Mouse (Mus musculus): ENCODE results near the gene Ly9. TPM values are rescaled to one million over a fixed set of nuclear protein-coding genes. Genes with fewer than 3 reads are reported as not detected.
A peak's percentile ranks its signal among the peaks of the same experiment; 100 is the strongest.

The Ly9 gene
- total RNA-seq (2021), result under 1 TPM; 0.22 to 0.39 TPM

DNA sequence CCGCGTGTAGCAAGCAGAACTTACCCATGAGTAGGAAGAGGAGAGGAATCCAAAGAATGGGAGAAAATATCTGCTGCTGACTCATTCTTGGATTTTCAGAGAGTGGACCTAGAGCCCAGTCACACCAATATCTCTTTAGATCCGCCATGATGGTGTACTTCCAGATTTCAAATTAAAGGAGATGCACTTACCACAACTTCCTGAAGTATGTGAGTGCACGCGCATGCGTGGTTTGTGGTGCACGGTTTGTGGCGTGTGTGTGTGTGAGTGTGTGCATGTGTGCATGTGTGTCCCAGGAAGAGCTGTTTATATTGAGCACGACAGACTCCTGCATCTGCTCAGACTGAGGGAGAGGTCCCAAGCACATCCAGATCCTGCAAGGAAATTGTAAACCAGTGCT is at the start of gene Ly9:
Gene Ly9, minus strand, starts transcription at position 235 of the 400 bp plus-strand sequence.
- DNase-seq (ENCODE audit: low spot score), result no peak
- intact Hi-C loops (cut with DNase I), result no loop called here

DNA sequence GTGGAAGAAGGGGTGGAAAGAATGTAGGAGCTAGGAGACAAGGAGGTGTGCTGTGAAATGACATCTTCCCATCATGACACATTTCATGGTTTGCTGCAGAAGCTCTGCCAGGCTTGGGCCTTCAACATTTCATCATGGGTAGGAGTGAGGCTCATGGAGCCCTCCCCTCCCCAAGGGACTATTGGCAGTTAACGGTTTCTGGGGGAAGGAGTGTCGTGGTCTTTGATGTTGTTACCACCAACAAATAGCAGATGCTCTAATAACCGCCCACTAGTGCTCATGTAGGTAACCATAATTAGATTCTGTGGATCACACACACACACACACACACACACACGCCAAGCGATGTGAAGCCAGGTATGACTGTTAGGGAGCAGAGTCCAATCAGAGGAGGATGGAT is 45.5 kb upstream of the Ly9 start, which contains the start of gene Slamf7:
Gene Slamf7, minus strand, starts transcription at position 302 of the 400 bp plus-strand sequence.
- intact Hi-C loops (cut with DNase I), result no loop called here
- no peak for DNase-seq (ENCODE audit: low spot score)

DNA sequence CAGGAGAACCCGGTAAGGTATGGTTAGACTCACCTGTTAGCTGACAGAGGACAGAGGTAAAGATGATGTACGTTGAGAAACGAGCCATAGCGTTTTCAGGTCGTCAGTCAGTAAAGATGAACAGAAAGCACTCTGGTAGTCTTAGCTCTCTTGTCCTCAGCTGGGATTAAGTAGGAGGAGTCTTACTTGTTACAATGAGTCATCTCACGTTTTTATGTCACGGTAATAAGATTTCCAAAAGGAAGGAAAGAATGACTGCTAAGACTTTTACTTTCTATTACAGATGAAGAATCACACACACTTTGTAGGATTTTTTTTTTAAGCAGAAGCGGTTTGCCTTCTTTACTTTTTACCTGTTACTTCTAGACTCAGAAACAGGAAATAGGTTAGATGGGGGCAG is 41.6 kb upstream of the Ly9 start:
- intact Hi-C loops (cut with DNase I), result no loop called here
- DNase-seq (ENCODE audit: low spot score), result no peak

DNA sequence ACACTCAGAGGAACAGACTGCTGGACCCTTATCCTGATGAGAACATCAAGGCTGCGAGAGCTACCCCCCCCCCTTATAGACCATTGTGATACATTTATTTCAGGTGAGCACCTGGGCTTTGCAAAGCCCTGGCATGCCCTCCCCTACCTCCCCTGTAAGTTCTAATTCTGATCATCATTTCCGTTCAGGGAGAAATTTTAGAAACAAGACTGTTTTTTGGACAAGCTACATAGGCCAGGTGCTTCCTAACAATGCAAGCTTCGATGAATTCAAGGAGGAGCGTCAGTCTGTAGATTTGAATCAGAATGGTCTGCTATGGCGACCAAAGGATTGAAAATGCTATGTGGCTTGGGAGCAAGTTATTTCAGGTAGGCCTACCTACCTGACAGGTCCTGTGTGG is 40.5 kb upstream of the Ly9 start:
- DNase-seq (ENCODE audit: low spot score), result no peak
- intact Hi-C loops (cut with DNase I), result no loop called here

DNA sequence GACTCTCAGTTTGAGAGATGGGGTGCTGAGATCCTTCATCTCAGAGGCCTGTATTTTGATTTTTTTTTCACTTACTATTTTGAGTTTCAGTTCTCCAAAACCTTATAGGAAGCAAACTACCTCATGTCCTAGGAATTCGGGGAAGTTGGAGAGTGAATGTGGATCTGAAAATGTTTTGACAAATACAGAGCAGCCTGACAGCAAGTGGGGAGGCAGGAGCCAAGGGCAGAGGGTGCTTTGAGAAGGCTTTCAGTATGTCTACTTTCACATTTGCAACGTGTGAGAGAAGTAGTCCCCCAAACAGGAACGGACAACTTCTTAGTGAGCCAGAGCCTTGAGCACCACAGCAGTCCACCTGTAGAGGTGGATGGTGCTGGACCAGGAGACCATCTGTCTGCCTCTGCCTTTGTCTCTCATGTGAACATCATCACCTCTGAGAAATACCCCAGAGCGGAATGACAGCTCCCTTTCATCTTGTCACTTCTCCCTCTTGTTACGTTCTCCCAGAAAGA is 39.3 kb upstream of the Ly9 start:
- intact Hi-C loops (cut with DNase I), result no loop called here
- no peak for DNase-seq (ENCODE audit: low spot score)

DNA sequence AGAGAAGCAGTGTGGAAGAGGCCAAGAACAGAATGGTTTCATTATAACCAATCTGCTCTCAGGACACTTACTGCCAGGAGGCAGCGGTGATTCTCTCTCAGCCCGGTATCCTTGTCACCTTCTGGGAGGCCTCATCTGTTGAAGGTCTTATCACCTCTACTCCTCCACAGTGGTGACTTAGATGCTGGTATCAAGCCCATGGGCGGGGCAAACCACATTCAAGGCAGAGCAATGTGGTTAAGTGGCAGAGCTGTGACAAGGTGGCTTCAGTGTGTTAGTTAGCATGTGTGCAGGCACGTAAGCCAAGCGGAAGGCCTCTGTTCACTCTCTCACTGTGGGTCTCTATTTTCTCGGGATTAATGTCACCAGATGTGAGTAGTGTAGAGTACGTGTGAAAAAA is 36.4 kb upstream of the Ly9 start:
- intact Hi-C loops (cut with DNase I), result no loop called here
- no peak for DNase-seq (ENCODE audit: low spot score)

DNA sequence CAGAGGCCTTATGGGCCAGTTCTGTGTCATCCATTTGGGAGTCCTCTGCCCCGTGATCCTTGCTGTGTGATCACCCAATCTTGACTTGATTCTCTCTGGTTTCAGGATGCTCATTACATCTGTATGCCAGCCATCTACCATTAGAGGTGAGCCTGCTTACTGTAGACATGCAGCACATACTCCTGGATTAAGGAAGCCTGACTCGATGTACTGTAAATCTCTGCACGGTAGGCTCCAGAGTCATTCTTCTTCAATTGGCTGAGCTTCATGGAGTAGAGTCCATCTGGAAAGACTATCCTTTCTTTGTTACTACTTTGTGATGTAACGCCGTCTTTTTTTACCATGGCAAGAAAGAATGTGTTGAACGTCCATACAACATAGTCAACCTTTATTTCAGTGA is 33.6 kb upstream of the Ly9 start:
- intact Hi-C loops (cut with DNase I), result no loop called here
- no peak for DNase-seq (ENCODE audit: low spot score)

DNA sequence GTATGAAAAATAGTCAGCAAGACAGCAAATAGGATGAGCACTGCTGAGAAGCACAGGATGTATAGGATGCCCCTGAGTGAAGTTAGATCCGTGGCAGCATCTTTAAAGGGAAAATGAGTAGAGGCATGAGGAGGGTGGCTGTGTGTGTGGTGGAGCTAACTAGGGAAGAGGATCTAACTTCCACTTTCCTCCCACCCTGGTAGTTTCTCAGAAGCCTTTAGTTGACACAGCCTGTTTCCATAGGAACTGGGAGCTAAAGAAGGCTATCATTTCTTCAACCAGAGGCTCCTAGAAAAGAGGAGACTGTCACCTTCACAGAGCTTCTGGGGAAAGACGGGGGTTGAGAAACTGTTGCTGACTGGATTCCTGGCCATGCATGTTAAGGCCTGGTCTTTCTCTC is 31.5 kb upstream of the Ly9 start:
- no peak for DNase-seq (ENCODE audit: low spot score)
- intact Hi-C loops (cut with DNase I), result no loop called here

DNA sequence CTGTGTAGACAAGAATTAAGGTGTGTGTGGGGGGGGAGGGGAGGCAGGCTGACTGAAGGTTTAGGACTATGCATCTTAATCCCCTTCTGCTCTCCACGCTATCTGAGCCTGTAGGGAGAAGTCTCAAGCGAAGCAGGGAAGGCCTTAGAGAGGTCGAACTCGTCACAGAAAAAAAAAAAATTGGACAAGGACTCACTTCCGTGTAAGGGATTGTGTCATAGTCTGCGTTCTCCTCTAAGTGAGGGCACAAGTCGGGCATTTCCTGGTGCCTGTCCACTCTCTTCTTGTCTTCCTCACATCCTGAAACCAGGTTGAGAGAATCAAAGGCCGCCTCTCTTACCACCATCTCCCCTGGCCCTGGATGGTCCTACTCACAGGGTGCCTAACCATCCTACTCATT is 29.9 kb upstream of the Ly9 start:
- intact Hi-C loops (cut with DNase I), result no loop called here
- no peak for DNase-seq (ENCODE audit: low spot score)

DNA sequence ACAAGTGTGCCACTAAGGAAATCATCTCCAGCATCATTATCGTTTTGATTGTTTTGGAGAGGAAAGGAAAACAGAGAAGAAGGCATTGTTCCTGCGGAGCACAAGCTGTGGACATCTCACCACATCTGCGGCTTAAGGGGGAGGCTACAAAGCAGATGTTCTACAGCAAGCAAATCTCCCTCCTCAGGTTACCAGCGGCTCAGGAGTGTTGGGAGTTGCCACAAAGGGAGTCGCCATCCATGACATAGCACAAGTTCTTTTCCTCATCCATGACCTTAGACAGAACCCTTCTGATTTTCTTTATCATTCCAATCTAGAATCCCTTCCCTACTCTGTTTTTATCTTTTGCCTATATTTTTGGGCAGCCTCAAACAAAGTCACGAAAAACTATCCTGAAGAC is 28.5 kb upstream of the Ly9 start:
- DNase-seq (ENCODE audit: low spot score), result no peak
- intact Hi-C loops (cut with DNase I), result no loop called here

DNA sequence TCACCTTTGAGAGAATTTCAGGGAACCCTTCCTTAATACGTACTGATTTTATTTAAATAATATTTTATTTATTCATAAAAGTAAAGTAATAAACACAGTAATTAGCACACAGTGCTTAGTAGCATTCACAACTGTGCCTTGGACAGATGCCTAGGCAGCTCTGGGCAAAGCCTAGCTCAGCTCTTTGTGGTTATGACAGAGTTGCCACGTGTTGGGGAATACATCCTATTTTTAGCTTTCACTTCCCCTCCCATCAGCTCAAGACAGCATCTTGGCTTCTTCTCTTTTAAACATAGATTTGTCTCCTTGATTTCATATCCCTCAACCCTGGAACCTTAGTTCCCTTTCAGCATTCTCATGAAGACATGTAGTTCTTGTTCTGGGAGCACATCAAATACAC is 24.2 kb upstream of the Ly9 start:
- no peak for DNase-seq (ENCODE audit: low spot score)
- intact Hi-C loops (cut with DNase I), result no loop called here

DNA sequence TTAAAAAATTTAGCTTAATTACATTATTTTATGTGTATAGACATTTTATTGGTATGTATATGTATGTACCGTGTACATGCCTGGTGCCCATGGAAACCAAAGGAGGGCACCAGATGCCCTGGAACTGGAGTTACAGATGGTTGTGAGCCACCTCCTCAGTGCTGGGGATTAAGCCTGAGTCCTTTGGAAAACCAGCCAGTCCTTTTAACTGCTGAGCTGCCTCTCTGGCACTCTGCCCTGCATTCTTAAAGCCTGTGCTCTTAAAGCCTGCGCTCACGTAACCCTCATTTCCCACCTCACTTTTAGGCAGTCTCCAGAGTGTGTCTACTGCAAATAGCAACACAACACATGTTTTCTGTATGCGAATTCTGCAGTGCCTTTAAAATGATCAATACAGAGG is 23.7 kb upstream of the Ly9 start:
- no peak for DNase-seq (ENCODE audit: low spot score)
- intact Hi-C loops (cut with DNase I), result no loop called here

DNA sequence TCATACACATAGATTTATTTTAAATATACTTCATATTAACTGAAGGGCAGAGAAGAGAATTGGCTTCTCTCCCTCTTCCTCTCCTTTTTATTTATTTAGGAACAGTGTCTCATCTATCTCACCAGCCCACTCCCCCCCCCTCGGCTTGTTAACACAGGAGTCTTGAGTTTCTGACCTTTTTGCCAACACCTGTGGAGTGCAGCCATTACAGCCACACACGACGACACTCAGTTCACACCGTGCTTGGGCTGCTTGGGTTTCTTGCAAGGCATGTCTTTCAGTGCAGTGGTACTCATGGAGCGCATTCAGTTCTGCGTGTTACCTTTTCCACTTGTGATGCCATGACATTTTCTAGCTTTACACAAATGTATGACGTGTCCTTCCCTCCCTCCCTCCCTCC is 22.8 kb upstream of the Ly9 start:
- intact Hi-C loops (cut with DNase I), result no loop called here
- DNase-seq (ENCODE audit: low spot score), result no peak

DNA sequence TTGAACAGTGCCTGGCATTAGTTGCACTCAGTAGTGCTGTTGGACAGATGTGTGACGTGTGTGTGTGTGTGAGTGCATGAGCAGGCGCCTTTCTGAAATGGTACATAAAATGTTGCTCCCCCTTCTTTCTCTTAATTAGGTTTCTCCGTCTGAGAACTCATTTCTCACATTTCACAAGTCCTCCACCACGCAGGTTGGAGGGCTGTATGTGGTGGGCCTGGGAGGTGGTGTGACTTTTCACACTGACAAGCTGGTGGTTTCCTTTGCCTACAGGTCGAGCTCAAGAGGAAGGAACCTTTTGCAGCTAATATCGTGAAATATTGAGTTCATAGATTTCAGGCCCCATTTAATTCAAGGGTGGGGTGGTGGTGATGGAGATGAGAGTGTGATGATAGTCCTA is 22.0 kb upstream of the Ly9 start:
- intact Hi-C loops (cut with DNase I), result no loop called here
- DNase-seq (ENCODE audit: low spot score), result no peak

DNA sequence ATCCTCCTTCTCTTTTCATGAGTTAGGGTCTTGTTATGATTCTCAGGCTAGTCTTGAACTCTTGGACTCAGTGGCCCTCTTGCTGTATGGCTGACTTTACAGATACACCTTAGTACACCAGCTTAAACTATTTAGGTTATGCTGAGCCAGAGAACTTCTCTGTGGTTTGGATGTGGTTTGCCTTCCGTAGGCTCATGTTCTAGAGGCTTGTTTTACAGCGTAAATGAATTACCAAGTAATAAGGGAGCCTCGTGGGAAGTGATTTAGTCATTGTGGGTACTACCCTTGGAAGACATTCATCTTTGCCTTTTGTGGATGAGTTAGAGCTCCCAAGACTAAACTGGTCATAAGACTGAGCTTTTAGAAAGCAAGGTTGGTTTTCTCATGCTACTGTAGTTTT is 20.6 kb upstream of the Ly9 start:
- intact Hi-C loops (cut with DNase I), result no loop called here
- DNase-seq (ENCODE audit: low spot score), result no peak

DNA sequence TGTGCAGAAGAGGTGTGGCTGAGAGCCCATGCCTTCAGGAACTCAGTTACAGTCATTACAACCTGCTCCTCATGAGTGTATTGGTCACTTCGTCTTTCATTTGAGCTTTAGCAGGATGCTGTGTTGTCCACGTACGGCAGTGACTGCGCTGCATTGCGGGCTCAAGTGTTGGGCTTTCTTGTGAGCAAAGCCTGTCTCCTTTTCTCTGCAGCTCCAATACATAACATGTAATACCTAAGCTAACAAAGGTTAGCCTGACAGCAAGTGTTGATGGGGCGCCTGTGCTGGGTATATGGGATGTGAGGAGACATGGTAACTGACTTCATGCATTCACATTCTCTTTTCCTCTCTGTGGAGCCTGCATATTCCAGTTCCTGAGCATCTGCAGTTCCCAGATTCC is 12.9 kb upstream of the Ly9 start:
- intact Hi-C loops (cut with DNase I), result no loop called here

DNA sequence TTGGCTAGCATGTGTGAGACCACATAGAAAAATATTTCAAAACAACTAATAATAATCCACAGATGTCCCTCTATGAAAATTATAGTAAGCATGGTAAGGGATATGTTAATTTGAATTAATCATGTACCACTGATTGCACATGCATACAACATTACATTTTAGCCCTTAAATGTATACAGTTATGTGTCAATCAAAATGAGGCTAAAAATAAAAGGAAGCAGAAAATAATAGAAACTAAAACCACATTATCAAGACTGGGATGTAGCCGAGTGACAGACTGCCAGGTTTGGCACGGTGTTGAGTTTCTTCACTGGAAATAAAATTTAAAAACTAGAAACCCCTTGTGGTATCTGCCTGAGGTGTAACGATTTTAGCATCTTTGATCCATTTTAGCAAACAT is 12.4 kb upstream of the Ly9 start:
- intact Hi-C loops (cut with DNase I), result no loop called here
- no peak for DNase-seq (ENCODE audit: low spot score)

More for the DNA sequence above, 12.9 kb upstream of the Ly9 start:
- no peak for DNase-seq (ENCODE audit: low spot score)

DNA sequence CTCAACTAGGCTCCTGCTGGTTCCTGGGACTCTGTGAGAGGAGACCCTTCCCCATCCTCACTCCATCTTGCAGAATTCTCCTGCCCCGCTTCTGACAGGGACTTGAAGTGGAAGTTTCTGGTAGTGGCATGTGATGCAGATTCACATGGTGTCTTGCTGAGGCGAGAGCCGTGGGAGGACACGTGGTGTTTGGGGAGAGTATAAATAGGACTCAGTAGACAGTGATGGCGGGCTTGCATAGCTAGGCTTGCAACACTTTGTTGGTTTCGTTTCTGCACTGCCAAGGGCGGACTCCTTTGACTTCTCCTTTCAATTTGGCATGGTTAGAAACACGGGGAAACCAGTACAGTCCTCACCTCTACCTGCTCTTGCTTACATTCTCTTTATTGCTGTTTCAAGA is 11.8 kb upstream of the Ly9 start:
- DNase-seq (ENCODE audit: low spot score), result peak; percentile 21
- intact Hi-C loops (cut with DNase I), result no loop called here

DNA sequence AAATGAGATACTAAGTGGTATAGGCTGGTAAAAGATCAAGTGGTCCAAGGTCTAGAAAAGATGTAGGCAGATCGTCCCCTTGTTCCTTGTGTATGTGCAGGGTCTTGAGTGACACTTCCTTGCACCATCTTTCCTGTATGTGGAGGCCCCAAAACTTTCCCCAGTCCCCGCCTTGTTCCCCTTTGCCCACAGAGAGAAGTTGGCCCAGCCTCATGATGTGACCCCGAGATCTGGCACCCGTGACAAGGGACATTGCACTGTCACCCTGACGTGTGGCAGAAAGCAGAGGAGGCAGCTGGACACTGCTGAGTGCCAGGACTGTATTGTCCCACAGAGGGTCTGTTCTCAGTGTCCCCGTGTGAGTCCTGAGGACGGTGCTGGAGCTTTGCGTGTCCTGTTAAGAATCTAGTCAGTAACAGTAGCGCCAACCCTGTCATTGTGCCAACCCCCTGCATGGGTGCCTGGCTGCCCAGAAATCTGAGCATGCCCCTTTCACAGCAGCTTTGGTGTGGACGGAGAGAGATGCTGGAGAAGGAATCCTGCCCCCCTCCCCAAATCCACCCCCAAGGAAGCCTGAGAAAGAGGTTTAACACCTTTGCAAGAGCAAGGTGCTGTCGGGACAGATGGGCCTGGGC is 9.8 kb upstream of the Ly9 start:
- DNase-seq (ENCODE audit: low spot score), result no peak
- intact Hi-C loops (cut with DNase I), result no loop called here

DNA sequence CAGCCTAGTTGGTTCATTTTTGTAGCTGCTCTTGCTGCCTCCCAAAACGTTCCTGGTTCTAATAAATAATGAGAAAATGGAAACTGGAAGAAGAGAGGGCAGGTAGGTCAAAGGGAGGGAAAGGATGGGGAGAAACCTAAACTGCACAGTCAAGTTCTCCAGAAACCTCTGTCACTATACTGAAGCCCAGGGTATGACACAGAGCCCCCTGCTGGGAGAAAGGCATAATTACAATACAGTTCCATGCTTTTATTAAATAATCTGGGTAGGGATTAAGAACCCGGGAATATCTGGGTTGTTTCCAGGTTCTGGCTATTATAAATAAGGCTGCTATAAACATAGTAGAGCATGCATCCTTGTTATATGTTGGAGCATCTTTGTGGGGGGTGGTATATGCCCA is 6.8 kb upstream of the Ly9 start:
- DNase-seq (ENCODE audit: low spot score), result no peak
- intact Hi-C loops (cut with DNase I), result no loop called here

DNA sequence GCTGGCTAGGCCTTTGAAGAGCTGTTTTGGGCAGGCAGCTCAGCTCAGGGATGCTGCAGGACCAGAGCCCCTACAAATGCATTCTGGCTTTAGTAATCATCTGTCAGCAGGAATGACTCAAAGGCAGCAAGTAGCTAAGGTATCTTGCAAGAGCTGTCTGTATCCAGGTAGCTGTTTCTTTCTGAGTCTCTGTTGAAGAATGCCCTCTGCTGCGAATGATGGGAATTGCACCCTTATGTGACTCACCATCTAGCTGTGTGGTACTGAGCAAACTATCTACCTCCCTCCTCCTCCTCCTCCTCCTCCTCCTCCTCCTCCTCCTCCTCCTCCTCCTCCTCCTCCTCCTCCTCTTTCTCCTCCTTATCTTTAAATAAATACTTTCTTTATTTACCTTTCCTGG is 3.6 kb upstream of the Ly9 start:
- intact Hi-C loops (cut with DNase I), result no loop called here
- DNase-seq (ENCODE audit: low spot score), result no peak

DNA sequence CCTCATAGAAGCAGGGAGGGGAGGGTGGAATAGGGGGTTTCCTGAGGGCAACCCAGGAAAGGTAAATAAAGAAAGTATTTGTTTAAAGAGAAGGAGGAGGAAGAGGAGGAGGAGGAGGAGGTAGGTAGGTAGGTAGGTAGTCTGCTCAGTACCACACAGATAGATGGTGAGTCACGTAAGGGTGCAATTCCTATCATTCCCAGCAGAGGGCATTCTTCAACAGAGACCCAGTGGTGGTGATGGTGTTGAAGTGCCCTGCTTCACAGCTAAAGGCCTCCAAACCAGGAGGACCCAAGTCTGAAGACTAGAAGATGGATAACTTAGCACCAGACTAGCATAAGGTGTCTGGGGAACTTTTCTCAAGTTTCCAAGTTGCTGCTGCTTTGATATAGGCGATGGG is 2.8 kb upstream of the Ly9 start:
- no peak for DNase-seq (ENCODE audit: low spot score)
- intact Hi-C loops (cut with DNase I), result no loop called here

DNA sequence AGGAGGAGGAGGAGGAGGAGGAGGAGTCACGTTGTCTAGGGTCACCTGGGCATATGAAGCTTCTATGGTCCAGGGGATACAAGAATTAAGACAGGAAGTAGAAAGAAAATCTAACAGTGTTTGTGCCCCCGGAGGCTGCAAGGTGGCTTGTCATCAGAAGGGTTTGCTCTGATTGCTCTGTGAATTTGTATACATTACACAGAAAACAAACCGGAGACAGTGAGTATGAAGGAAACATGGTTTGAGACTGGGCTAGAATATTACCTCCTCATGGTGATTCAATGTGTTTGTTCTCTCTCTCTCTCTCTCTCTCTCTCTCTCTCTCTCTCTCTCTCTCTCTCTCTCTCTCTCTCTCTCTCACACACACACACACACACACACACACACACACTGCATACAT is 554 bp downstream of the Ly9 start:
- intact Hi-C loops (cut with DNase I), result no loop called here
- no peak for DNase-seq (ENCODE audit: low spot score)

Measured in heart, postnatal 25 days (tissue).